Mouse (Mus musculus): Measurements from ENCODE around the gene Tmem174. TPM values are rescaled to one million over a fixed set of nuclear protein-coding genes. Genes with fewer than 3 reads are reported as not detected.

Gene Tmem174
- total RNA-seq, 2 experiments from 2014 or later = not detected

GRCm38 (mm10) chr13:98633641-98634484, 3.3 kb downstream of the Tmem174 start:
- no peak for DNase-seq
- intact Hi-C loops (cut with DNase I) = no loop called here

- DNase-seq = no peak
- intact Hi-C loops (cut with DNase I) = no loop called here
Observed at GRCm38 (mm10) chr13:98632306-98632942, 4.8 kb downstream of the Tmem174 start.

- intact Hi-C loops (cut with DNase I) = no loop called here
- no peak for DNase-seq
Observed at GRCm38 (mm10) chr13:98631105-98631838, 5.9 kb downstream of the Tmem174 start.

GRCm38 (mm10) chr13:98626736-98627135, 10.5 kb downstream of the Tmem174 start:
- intact Hi-C loops (cut with DNase I) = no loop called here
- no peak for DNase-seq

GRCm38 (mm10) chr13:98624506-98624905, 12.7 kb downstream of the Tmem174 start:
- DNase-seq = no peak
- intact Hi-C loops (cut with DNase I) = no loop called here

GRCm38 (mm10) chr13:98622881-98623549, 14.2 kb downstream of the Tmem174 start:
- intact Hi-C loops (cut with DNase I) = no loop called here
- no peak for DNase-seq

- intact Hi-C loops (cut with DNase I) = no loop called here
Observed at GRCm38 (mm10) chr13:98617429-98618067, 19.7 kb downstream of the Tmem174 start.

GRCm38 (mm10) chr13:98607885-98608477, 29.2 kb downstream of the Tmem174 start:
- intact Hi-C loops (cut with DNase I) = no loop called here

More at GRCm38 (mm10) chr13:98617429-98618067, 19.7 kb downstream of the Tmem174 start:
- no peak for DNase-seq

GRCm38 (mm10) chr13:98603799-98604198, 33.4 kb downstream of the Tmem174 start:
- intact Hi-C loops (cut with DNase I) = no loop called here
- no peak for DNase-seq

More at GRCm38 (mm10) chr13:98607885-98608477, 29.2 kb downstream of the Tmem174 start:
- no peak for DNase-seq

GRCm38 (mm10) chr13:98596746-98597145, 40.5 kb downstream of the Tmem174 start:
- intact Hi-C loops (cut with DNase I) = no loop called here
- DNase-seq = no peak

- intact Hi-C loops (cut with DNase I) = no loop called here
- no peak for DNase-seq
Observed at GRCm38 (mm10) chr13:98594726-98595141, 42.5 kb downstream of the Tmem174 start.

- DNase-seq = no peak
- intact Hi-C loops (cut with DNase I) = no loop called here
Observed at GRCm38 (mm10) chr13:98593938-98594539, 43.2 kb downstream of the Tmem174 start.

GRCm38 (mm10) chr13:98591406-98591805, 45.8 kb downstream of the Tmem174 start:
- DNase-seq = no peak
- intact Hi-C loops (cut with DNase I) = no loop called here

- no peak for DNase-seq
- intact Hi-C loops (cut with DNase I) = no loop called here
Observed at GRCm38 (mm10) chr13:98590693-98591389, 46.4 kb downstream of the Tmem174 start.

- no peak for DNase-seq
- intact Hi-C loops (cut with DNase I) = no loop called here
Observed at GRCm38 (mm10) chr13:98589572-98589971, 47.6 kb downstream of the Tmem174 start.

- DNase-seq = peak; percentile 63 to 72
- intact Hi-C loops (cut with DNase I) = no loop called here
Observed at GRCm38 (mm10) chr13:98588951-98589501, 48.2 kb downstream of the Tmem174 start.

- intact Hi-C loops (cut with DNase I) = no loop called here
- DNase-seq = no peak
Observed at GRCm38 (mm10) chr13:98588480-98588879, 48.7 kb downstream of the Tmem174 start.

- intact Hi-C loops (cut with DNase I) = no loop called here
- DNase-seq = no peak
Observed at GRCm38 (mm10) chr13:98587639-98588038, 49.6 kb downstream of the Tmem174 start.

Data from gastrocnemius, postnatal 36 days (tissue).